Mouse (Mus musculus) megakaryocyte-erythroid progenitor cell, adult 5-6 weeks (primary cell): ENCODE results near the gene Sos1. TPM values are rescaled to one million over a fixed set of nuclear protein-coding genes. Genes with fewer than 3 reads are reported as not detected.
A peak's percentile ranks its signal among the peaks of the same experiment; 100 is the strongest.
"Not testable (repeated sequence)": the region's sequence is repeated elsewhere in the genome, so short reads cannot be mapped to it uniquely, and the experiment has no call there.

Experiments used
- ATAC-seq: replicated peaks from 2 replicates; pipeline ENCODE4 v1.8.0; 2016; ENCODE audit warnings: mild to moderate bottlenecking, inconsistent platforms; ENCODE audit not compliant: severe bottlenecking, poor library complexity, low FRiP score, low TSS enrichment
- total RNA-seq, 2 experiments: library from RNA; stranded (forward) in 1 of 2; stranded (reverse) in 1 of 2; fragments of 200-1000, 215-1000 nt in 1 of 2; fragments of >200 nt in 1 of 2; fragmentation: Nextera tagmentation in 1 of 2; gene quantifications; 2 replicates each; pipeline ENCODE4 v1.2.3; 2014 to 2017

Gene Sos1
- total RNA-seq, 2 experiments from 2014 or later, result 17.4 to 31.3 TPM

GRCm38 (mm10) chr17:80434430-80434829 is 45.8 kb downstream of the Sos1 start:
- ATAC-seq, result no peak

DNA sequence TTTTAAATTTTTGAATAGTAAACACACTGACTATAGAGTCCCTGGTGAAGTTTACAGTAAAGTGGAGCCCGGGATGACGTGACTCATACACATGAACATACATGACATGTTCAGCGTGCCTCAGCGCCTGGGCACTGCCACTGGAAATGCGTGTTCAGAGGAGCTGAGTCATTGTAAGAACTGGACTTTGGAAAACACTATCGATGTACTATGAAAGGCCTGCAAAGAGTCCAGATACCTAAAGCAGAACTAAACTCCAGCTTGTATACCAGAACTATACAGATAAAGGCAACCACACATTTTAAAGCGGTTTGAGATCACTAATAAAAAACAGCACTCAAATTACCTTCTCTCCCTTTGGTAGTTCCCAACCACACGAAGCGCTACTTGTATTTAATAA is 48.3 kb downstream of the Sos1 start:
- no peak for ATAC-seq

GRCm38 (mm10) chr17:80427966-80428365 is 52.3 kb downstream of the Sos1 start:
- no peak for ATAC-seq

- no peak for ATAC-seq
Measured at GRCm38 (mm10) chr17:80426901-80427300, 53.4 kb downstream of the Sos1 start.

- no peak for ATAC-seq
Measured at GRCm38 (mm10) chr17:80426171-80426570, 54.1 kb downstream of the Sos1 start.

GRCm38 (mm10) chr17:80420998-80421397 is 59.3 kb downstream of the Sos1 start:
- no peak for ATAC-seq

GRCm38 (mm10) chr17:80418572-80419210 is 61.6 kb downstream of the Sos1 start:
- peak; percentile 67 for ATAC-seq

DNA sequence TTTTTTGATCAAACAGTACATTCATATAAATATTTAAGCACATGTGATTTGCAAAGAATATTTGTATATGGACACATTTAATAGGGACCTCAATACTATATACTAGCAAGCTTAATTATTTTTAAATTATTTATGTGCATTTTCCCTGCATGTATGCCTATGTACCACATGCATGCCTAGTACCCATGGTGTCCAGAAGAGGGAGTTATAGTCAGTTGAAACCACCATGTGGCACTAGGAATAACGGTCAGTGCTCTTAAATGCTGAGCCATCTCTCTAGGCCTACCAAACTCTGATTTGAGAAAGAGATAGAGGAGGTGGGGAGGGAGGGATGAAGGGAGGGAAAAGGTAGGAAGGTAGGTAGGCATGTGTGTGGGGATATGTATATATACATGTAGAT is 69.1 kb downstream of the Sos1 start:
- peak; percentile 68; the same call in 1 of the 2 replicates for ATAC-seq

GRCm38 (mm10) chr17:80398243-80398642 is 82.0 kb downstream of the Sos1 start:
- ATAC-seq, result no peak

DNA sequence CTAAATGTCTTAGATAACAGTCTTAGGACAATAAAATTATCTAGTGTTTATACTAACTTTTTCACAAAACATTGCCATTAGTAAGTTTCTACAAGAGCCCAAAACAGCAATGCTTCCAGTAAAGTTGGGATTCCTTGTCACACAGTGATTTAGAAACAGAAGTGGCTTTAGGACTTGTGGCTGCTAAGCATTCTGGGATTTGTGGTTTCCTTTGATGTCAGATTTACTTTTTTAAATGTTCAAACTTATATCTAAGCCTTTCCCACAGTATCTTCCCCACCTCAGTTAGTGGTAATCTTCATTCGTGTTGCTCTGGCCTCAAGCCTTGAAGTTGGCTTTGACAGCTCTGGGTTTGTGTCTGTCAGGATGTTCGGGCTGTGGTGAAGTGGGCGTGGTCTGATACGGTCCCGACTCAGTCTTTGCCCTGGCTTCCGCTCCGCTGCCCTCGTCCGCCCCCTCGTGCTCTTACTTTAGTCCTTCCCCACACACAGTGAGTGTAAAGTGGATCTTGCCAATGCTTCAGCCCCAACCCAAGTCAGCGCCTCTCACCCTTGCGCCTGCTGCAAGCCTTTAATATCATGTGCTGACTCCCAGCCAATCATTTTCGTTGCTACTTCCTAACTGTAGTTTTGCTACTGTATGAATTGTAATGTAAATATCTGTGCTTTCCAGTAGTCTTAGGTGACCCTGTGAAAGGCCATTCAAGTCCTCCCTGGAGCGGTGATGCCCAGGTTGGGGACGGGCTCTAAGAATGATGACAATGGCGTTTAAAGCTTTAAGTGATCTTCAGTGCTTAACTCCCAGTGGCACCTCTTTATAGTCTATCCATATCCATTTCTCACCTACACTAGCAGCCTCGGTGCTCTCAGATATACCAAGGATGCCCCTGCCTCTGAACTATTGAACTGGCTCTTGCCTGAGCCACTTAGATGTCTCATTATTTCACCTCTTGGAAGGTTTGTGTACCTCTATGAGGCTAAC is 88.5 kb downstream of the Sos1 start:
- peak; percentile 97 for ATAC-seq

DNA sequence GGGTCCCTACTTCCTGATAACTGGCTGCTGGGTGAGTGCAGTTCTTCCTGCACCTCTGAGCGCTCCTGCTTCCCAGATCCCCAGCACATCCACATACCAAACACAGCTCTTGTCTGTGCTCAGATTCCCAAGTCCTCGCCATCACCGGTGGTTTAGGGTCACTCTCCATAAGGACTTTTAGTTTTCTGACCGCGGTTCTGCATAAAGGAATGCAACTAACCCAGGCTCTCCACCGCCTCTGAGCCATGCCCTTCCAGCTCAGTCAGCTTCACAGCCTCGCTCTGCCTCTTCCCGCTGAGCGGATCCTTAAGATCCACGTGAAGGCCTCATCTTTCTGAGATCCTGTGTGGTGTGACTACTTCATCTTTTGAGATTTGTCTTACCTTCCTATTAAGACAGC is 90.2 kb downstream of the Sos1 start:
- ATAC-seq, result no peak

DNA sequence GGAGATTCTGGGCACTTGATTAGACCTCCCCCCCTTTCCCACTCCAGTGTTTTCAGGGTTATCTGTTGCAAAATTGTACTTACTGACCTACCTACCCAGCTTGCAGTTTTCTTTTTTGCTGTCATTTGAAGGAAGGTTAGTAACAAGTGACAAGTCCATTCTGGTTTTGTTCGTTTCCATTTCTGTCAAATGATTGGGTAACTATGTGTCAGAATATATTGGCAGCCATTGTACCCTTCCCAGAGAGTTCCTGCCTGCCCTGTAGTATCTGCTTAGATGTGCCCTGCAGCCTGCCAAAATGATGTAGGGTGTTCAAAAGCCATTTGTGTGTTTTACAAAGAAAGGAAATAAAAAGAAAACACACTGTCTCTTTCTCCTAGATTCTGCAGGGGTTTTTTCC is 94.6 kb downstream of the Sos1 start:
- ATAC-seq, result no peak

GRCm38 (mm10) chr17:80378386-80378785 is 101.9 kb downstream of the Sos1 start:
- ATAC-seq, result not testable (repeated sequence)

DNA sequence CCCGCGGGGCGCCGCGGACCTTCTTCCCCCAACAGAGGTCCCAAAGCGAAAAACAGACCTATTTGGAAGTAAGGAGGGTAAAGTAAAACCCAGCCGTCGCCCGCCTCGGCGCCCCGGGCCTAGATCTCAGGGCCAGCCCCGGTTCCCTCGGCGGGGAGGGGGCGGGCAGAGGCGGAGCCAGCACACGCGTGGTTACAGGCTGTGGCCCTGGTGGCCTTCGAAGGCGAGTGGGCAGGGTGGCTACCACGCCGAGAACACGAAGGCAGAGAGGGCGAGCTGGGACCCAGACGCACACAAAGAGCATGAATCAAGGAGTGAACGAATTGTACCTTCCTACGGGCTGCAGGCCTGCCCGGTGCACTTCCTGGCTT is 106.5 kb downstream of the Sos1 start:
- ATAC-seq, result 0 out of 2 replicates have a peak, but pooled peaks have one; percentile 7

DNA sequence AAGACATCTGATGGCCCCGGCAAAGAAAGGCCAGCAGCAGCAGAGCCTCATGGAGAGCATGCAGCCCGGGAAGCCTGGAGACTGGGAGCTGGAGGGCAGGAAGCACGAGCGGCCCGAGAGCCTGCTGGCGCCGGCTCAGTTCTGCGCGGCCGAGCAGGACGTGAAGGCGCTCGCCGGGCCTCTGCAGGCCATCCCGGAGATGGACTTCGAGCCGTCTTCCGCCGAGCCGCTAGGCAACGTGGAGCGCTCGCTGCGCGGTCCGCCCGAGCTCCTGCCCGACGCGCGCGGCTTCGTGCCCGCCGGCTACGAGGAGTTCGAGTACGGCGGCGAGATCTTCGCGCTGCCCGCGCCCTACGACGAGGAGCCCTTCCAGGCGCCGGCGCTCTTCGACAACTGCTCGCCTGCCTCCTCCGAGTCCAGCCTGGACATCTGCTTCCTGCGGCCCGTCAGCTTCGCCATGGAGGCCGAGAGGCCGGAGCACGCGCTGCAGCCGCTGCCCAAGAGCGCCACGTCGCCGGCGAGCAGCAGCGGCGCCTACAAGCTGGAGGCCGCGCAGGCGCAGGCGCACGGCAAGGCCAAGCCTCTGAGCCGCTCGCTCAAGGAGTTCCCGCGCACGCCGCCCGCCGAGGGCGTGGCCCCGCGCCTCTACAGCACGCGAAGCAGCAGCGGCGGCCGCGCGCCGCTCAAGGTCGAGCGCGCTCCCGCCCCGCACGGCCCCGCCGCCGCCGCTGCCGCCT is 107.1 kb downstream of the Sos1 start, which contains the start of gene Gm10190:
Gm10190 (minus strand) TSS at position 553 of the 737 bp plus-strand sequence.
- peak; percentile 91 for ATAC-seq

- ATAC-seq, result no peak
Measured at GRCm38 (mm10) chr17:80368606-80369005, 111.6 kb downstream of the Sos1 start.

GRCm38 (mm10) chr17:80367276-80367675 is 113.0 kb downstream of the Sos1 start:
- ATAC-seq, result no peak

DNA sequence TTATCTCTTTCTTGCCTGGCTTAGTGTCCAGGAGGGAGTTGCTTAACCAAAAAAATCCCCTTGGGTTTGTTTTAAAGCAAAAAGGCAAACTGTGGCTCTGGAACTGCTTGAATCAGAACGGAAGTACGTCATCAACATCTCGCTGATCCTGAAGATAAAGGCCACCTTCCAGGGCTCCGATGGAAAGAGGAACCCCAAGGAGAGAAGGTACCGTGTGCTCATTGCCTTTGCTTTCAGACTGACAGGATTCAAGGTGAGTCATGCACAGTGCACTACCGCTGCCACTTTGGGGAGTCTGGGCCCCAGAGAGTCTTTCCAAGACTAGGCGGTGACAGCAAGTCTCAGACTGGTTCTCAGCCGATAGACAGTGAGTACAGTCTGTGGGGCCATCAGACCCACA is 120.0 kb downstream of the Sos1 start:
- ATAC-seq, result no peak

DNA sequence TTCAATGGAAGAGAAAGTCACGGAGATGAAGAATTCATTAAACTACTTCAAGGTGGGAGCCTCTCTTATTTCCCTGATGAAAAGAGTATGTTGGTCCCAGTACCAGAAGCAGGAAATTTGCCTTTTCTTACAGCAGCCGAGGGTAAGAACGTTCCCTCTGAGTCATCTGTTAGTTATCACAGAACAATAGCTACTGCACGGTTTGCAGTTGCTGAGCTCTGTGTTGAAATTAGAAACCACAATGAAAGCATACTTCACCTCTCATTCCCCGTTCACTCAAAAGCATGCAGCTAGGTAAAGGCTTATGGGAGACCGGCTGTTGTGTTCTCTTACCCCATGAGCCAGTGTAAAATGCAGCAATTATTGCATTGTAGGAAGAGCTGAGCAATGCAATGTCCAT is 133.0 kb downstream of the Sos1 start:
- no peak for ATAC-seq

DNA sequence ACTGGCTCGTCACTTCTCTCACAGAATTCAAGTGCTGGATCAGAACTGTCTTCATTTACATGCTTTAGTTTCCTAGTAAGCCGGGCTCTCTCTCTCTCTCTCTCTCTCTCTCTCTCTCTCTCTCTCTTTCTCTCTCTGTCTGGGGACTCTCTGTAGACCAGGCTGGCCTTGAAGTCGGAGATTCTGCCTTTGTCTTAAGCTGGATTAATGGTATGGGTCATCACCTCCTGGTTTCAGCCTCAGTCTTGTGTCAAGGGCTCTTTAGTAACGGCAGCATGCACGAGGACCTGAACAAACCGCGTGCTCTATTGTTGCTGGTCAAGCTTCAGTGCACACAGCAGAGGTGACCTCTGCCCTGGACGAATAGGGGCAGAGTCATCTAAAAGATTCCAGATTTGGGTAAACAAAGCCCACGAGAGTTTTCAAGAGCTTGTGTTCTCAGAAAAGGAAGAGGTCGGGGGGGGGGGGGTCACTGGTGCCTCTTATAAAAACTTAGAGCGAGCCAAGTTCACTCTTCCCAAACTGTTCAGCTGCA is 133.6 kb downstream of the Sos1 start:
- no peak for ATAC-seq
